Mouse (Mus musculus) adrenal gland, adult 18-20 months (tissue): Measurements from ENCODE around the gene Gm45062. TPM values are rescaled to one million over a fixed set of nuclear protein-coding genes. Genes with fewer than 3 reads are reported as not detected.
"Not testable (repeated sequence)": the region's sequence is repeated elsewhere in the genome, so short reads cannot be mapped to it uniquely, and the experiment has no call there.

Experiments used
- DNase-seq, 2 experiments: peaks; one replicate each; pipeline ENCODE4 v3.0.0; 2021 to 2022; ENCODE audit warnings: low spot score in 2 of 2
- total RNA-seq, 2 experiments: library from RNA; stranded (reverse); gene quantifications; 1 replicate in 1 of 2; 2 replicates in 1 of 2; pipeline ENCODE4 v1.2.3; 2021

Gene Gm45062
- total RNA-seq, 2 experiments from 2014 or later: 0.50 TPM; not detected in 1

DNA sequence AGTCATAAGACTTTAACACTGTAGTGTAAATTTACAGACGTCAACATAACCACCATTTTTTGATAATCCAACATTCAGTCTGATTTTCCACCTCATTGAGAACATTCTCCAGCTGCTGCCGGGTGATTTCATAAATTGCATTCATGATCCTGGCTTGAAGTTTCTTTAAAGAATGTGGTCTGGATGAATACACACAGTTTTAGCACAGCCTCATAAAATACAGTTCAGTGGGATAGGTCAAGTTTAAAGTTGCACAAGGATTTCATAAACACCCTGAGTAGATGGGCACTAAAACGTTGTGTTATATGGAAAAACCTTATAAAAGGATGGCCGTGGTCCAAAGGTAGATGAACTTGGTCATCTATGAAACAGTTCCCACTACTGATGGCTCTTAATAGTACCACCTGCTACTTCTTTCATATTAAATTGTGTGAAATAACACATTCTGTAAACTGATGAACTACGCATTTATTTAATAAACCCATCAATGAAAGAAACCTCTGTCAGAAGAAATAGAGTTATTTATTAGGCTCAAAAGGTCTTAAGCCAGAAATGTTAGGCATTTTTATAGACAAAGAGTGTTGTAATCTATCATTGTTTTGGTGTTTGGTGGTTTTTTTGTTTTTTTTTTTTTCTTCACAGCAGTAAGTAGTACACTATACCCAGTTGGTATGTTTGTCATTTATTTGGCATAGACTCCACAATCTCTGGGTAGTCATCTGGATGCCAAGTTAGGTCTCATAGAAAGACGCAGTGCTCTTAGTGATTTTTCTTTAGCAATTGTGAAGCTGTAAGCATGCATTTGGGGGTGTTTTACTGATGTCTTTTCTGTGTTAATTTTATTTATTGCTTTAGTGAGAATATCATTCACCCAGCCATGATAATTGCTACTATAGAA, 48.9 kb downstream of the Gm45062 start:
- DNase-seq: no peak

DNA sequence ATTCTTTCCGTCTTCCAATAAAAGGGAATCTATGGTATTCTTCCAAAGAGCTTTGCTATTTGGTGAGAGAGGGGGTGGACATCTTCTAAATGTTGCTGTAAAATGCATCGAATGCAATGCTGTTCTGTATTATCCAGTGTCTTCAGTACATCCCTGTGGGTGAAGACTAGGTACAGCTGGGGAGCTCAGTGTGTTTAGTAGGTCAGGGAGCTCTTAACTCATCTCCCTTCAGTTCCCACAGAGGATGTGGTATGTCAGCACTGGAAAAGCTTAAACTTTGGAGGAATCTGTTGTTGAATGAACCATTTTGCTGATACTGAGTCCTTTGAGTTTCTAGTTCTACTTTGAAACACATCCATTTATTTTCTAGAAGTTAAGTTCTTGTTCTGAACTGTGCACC, 53.3 kb downstream of the Gm45062 start:
- DNase-seq: no peak

DNA sequence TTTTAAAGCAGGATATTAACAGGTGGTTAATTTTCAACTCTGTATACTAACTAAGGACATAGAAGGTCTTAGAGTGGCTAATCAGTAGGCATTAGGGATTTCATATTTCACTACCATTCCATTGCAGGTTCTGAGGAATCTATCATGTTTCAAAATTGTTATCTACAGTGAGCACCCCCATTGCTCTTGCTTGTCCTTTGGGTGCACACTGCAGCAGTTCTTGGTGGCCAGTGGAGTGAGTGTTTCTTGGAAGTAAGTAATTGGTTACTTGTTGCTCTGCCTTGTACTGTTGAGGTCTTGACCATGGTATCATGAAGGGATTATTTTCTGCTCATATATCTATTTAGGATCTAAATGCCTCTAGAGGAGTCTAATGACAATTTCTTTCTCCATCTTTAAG, 57.0 kb downstream of the Gm45062 start:
- no peak for DNase-seq

DNA sequence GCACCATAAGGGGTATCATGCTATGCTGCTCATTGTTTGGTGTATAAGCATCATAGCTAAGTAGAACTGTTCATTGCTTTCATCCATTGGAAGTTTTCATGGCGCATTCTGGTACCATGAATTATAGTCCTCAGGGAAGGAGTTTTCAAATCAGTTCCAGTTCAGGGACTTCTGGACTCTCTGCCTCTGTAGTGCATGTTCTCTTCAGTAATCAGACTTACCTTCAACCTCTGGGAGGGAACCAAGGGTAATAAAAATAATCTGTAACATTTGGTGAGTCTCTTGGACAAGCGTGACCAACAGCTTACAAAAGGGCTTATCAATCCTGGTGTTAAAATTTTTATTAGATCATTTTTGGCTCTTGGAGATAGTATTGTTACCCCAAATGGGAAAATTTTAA, 60.3 kb downstream of the Gm45062 start:
- no peak for DNase-seq

DNA sequence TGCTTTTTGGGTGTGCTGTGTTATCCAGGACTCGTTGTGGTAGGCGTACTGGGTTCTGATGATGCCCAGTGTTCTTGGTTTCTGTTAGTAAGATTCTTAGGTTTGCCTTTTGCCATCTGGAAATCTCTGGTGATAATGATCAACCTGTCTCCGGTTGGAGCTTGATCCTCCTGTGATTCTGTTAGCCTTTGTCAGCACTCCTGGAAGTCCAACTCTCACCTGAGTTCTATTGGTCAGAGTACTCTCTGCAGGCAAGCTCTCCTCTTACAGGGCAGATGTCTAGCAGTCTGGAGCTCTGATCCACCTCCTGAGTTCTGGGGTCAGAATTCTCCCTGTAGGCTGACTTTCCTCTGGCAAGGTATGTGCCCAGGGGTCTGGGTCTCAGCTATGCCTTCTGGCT, 72.2 kb downstream of the Gm45062 start:
- not testable (repeated sequence) for DNase-seq

DNA sequence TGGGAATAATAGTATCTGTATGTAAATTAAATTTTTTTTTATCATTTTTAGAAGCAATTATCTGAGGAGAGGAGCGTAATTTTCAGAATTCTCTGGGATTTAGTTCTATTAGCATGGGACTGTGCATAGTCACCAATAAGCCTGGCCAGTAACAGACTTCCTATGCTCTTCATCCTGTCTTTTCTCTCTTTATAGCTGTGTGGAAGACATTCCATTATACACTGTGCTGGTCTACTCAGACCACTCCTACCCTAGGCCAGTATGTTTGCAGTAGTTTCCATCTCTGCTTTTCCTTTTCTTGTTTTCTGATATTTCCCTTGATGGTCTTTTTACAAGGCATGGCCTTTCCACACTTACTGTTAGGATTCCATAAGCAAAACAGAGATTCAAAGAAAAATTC, 74.1 kb downstream of the Gm45062 start:
- no peak for DNase-seq

DNA sequence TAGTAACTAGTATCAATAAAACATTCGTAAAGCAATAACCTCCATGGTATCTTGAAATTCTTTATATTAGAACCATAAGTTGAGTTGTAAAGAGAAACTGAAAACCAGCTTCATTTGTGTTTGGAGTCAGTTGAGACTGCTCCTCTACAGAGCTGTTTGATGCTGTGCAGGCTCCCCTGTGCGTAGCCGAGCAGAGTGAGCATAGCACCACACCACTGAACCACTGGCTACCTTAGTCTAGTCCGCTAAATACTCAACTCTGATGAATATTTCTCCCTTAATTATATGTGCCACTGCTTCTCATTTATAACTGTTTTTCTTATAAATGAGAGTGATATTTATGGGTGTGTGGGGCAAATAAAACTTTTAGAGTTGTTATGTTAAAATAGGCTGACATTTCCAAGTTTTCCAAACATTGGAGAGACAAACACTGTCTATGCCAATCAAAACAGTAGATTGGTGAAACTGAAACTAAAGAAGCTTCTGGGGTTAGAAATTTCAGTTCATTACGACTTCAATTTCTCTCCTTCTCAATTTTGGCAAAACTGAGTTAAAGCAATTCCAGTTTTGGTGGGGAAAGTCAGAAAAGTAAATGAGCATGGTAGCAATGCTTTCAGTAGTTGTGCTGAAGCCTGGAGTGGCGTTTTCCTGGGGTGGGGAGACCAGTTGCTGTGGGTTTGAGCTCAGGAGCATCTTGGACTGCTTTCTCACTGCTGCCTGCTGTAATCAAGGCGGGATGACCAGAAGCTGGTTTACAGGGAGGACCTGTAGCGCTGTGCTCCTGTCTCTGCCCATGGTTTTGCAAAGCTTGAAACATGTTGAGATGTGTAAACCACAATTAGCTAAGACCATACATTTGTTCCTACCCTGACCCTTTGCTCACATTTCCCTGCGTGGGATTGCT, 77.5 kb downstream of the Gm45062 start:
- DNase-seq: no peak

DNA sequence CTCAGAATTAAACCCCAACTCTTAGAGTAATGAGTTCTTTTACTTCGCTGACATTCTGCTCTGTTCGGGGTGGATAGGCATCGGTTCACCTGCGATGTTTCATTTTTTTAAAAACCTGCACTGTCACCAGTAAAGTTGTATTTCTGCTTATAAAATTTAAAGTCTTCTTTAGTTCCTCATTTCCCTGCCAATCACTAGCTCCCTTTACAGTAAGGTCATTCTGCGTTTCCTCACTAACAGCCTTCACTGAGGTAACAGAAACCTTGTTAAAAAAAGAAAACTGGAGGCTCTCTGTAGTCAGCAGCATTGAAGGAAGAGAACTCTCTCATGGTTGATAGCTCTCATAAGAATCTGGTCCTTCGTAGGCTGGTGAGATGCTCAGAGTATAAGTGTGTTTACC, 80.2 kb downstream of the Gm45062 start:
- no peak for DNase-seq

DNA sequence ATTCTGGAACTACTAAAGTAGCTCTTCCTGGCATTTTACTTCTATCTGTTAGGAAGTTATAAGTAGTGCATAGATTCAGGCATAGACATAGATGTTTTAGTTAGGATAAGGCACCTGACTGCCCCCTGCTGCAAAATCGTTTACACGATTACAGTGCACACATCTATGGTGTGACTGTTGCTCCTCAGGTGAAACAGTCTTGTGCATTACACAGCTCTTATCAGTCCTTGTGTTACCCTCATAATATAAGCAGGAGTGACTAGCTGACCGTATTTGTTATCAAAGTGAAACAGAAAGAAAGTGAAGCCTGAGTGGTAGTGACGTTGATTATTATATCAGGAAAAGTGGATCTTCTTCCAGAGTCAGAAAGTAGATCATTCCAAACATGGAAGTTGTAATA, 84.0 kb downstream of the Gm45062 start:
- no peak for DNase-seq

DNA sequence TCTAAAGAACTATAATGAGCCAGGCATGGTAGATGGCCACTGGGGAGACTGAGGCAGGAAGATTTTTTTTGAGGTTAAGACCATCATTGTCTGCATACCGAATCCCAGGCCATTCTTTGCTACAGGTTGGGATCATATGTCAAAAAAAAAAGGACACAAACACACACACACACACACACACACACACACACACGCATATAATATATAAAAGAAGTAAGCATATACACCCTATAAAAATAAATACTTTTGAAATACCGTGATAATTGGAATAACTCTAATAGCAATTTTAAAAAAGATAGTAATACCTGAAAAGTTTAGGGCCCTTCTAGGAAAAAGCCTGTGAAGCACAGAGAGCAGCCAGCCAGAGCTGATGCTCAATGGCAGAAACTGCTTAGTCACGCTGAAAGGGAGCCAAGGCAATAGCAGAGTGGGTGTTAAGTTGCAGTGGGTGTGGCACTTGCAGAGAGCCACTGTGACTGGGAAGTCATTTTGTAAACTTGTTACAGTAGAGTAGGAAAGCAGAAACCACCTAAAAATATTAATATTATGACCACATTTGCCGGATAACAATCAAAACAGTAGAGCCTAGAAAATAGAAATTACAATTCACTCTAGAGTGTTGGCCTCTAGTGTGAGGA, 86.1 kb downstream of the Gm45062 start:
- no peak for DNase-seq

DNA sequence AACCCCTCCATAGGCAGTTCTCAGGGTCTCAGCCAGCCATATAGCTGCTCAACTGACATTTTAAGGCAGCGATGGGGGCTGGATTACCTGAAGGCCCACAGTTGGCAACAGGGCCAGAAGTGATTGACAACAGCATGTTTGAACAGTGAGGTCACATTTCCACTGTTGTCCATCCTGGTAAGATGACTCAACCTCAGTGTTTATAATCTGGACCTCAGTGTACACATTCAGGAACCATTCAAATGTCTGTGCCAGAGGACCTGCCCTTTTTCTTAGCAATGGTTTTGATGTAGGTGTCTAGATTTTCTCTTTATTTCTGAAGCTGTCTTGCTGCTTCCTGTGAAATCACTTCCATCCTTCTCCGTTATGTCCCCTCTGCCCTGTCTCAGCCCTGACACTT, 87.9 kb downstream of the Gm45062 start:
- no peak for DNase-seq

DNA sequence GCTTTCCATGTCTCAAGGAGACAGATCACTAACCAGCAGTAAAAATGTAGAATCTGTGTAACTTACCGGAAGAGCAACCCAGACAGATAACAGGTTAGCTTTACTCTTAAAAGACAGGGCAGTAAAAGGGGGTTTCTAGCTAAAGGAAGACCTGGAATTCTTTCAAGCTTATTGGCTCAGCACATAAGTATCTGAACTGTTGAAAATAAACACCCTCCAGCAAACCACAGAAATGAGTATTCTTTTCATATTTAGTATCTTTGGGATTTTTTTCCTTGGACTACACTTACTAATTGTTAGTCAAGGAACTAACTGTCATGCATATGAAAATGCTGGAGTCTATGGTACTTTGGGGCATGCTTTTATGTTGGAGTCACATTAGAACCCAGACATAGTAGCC, 89.1 kb downstream of the Gm45062 start:
- no peak for DNase-seq

DNA sequence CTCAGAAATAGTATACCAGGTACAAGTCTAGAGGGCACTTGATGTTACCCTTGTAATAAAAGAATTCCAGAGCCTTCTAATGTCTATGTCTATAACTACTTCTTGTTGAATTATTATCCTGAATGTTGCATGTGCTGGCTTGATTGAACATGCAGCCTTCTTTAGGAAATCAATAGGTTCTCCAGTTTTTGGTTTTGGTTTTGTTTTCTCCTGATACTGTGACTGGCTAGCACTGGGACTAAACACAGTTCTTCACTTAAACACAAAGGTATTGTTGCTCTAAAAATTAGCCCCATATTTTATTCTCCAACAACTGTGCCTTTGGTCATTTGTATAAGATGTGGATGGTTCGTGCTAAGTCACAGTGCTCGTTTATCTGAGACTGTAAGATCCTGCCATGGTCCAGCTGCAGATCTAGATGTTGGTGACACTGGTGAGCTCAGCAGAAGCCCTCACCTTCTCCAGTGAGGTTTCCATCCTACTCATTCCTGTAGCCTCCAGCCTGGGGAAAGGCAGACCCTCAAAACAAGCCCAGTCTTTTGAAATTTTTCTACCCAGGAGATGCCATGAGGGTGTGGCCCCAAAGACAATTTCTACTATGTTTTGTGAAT, 89.9 kb downstream of the Gm45062 start:
- no peak for DNase-seq

DNA sequence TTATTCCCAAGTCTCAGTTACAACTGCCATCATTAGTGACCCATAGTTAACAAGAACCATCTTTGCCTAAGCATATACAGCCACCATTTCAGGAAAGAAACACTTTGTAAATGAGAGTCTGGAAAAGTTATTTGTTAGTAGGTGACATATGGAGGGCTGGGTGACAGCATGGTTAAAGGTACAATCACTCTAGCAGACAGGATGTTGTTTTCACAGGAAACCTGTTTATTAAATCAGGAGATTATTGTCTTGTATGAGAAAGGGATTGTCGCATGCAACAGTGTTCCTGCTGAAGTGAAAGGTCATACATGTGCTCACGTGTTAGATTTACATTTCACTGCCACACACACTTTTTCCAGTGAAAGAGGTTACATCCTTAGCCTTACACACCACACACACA, 92.3 kb downstream of the Gm45062 start:
- no peak for DNase-seq

DNA sequence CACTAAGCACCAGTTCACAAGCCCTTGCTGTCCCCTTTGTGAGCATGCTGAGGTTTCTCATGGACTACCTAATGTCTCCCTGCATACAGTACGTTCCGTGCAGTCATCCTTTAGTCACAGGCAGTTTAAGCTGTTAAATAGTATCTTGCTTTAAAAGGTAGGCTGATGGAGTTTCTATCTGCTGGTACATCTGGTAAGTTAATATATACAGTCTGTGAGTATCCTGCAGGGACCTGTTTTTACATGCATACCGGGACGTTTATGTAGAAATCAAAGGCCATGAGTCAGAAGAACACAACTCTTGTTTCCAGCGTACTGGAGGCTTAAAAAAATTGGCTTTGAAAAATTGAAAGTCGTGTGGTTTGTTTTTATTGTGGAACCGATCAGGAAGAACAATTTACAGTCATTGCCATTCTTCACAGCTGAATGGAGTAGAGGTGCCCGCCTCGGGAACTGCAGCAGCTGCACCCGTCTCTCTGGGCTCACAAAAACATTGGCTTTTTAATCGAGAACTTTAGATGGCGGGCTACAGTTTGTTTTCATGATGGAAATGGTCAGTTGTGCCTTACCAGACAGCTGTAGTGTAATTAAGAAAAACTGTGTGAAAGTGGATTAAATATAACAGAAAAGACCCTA, 93.4 kb downstream of the Gm45062 start:
- no peak for DNase-seq

DNA sequence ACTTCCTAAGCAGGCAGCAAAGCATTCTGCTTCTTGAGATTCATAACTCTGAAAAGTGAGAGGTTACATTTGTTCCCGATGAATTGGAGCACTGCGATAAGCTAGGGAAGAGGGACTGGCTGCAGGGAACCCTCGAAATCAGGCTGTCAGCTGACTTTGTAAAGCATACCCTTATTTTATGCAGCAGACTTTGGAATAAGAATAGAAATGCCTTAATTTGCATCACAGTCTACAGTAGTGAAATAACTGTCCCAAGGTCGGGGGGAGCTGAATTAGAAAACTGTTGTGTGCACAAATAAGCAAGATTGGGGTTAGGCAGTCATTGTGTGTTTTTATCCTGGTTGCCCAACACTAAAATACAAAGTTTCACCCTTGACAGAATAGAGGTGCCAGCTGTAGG, 94.2 kb downstream of the Gm45062 start:
- no peak for DNase-seq

DNA sequence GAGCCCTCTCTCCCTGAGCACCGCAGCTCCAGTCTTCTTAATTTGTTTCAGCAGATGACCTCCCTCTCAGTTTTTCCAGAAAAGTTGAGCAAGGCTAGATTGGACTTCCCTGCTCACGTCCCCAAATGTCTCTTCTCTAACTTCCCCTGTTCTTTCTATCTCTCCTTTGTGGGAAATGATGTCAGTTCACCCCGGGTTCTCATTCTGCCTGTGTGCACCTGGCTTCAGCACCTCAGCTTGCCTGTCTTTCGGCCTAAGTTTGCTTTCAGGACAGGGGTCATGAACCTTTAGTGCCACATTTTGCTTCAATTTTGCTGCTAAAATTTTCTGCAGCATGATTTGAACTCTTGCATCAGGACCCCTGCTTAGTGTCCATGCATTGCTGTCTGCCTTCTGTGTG, 95.6 kb downstream of the Gm45062 start:
- no peak for DNase-seq

DNA sequence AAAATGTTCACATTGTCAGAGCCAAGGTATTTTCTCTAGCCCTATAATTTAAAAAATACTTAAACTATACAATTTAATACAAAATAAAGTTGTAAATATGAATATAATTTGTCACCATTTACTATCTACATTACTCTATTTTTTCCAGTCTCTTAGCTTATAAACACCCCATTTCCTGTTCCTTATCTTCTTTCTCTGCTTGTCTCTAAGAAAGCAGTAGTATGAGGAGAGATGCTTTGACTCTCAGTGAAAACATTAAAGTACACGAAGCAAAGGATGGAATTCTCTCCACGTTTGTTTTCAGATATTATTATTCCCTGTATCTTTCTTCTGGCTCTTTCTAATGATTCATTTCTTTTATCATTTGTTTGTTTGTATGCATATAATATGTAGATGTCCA, 99.0 kb downstream of the Gm45062 start:
- no peak for DNase-seq

DNA sequence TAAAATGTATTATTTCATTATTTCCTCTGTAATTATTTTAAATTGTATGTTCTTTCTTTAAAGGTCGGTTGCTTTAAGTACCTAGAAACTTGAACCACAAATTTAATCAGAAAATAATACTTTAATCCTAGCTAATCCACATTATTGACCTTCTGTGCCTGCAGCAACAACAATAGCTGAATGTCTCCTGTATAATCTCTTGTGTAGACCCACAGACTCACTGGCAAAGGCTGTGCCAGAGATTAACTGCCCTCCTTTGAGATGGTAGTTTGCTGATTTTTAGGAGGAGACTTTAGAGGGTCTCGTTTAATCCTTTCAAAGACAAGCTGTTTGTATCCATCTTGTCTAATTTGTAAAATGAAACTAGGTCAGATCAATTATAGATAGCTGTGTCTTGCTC, 99.5 kb downstream of the Gm45062 start:
- DNase-seq: no peak

DNA sequence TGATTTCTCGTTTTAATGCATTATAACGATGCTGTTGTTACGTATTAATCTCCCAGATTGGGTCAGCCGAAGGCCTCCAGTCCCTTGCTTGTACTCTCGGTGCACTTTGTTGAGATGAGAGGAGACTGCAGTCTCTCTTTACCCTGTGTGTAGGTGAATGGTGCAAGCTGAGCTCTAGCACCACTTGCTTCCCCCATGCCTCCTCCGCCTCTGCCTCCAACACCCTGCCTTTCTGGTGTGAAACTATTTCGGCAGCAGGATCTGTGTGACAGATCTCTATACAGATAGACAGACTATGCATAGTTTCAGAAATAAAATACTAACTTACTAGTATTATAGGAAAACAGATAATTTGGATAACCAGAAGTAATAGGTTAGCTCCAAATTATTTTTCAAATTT, 101.6 kb downstream of the Gm45062 start:
- no peak for DNase-seq
